Mouse (Mus musculus) ES-E14 (cell line): ENCODE results near the gene Tnfaip1.

Experiments
- HCFC1 ChIP-seq: IDR thresholded peaks from 2 replicates; pipeline ENCODE4 v1.6.1; 2012; ENCODE audit warnings: low read length, inconsistent platforms, borderline replicate concordance; ENCODE audit not compliant: insufficient read depth
- MAFK ChIP-seq: IDR thresholded peaks from 2 replicates; pipeline ENCODE4 v1.6.1; 2014; ENCODE audit warnings: mild to moderate bottlenecking, low read depth, low read length, inconsistent platforms; ENCODE audit not compliant: insufficient read depth
- ZC3H11A ChIP-seq: IDR thresholded peaks from 2 replicates; pipeline ENCODE4 v1.6.1; 2012; ENCODE audit warnings: low read depth, mild to moderate bottlenecking, inconsistent platforms, low read length, borderline replicate concordance

DNA sequence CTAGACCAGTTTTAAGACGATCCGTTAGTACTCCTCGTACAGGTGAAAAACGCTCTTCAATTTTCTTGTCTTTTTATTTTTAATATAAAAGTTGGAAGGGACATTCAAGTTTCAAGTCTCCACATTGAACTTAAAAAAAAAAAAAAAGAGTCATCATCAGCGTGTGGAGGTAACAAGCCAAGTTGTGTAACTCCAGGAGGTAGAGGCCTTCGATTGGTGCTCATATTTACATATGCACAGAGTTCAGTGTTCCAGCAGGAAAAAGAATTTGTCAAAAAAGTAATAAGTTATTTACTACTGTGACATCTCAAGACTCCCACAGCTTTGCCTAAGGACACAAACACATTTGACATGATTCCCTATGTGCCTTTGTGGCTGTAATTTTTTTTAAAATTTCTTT is 31.5 kb upstream of the Tnfaip1 start:
- TF ChIP-seq HCFC1 = no peak
- TF ChIP-seq MAFK = no peak
- TF ChIP-seq ZC3H11A = no peak
